Mouse (Mus musculus) gastrocnemius, adult 8-10 months (tissue): ENCODE data around the gene Majin. TPM values are rescaled to one million over a fixed set of nuclear protein-coding genes. Genes with fewer than 3 reads are reported as not detected.

Source experiments
- DNase-seq, 2 experiments: peaks; one replicate each; pipeline ENCODE4 v3.0.0; 2022; ENCODE audit warnings: low spot score in 2 of 2
- microRNA-seq: library from miRNA; unstranded; fragments of <30 nt; microRNA quantifications from one replicate; pipeline ENCODE4 v1.2.0, GENCODE M21; 2022
- total RNA-seq, 4 experiments: library from RNA; stranded (reverse); gene quantifications; 2 replicates each; pipeline ENCODE4 v1.2.4; 2022

The Majin gene
- total RNA-seq, 4 experiments from 2014 or later = not detected

- DNase-seq = peak; percentile 48 to 60
Measured at GRCm38 (mm10) chr19:6262222-6262621, 78.0 kb downstream of the Majin start.

- no peak for DNase-seq
Measured at GRCm38 (mm10) chr19:6262839-6263433, 78.7 kb downstream of the Majin start.

GRCm38 (mm10) chr19:6264200-6264599 lies 80.0 kb downstream of the Majin start:
- no peak for DNase-seq

GRCm38 (mm10) chr19:6264945-6265344 lies 80.8 kb downstream of the Majin start:
- no peak for DNase-seq

GRCm38 (mm10) chr19:6265727-6266182 lies 81.6 kb downstream of the Majin start:
- no peak for DNase-seq

GRCm38 (mm10) chr19:6267306-6268169 lies 83.3 kb downstream of the Majin start:
- no peak for DNase-seq

- peak; percentile 84 to 86 for DNase-seq
Measured at GRCm38 (mm10) chr19:6268170-6268528, 84.0 kb downstream of the Majin start.

GRCm38 (mm10) chr19:6268670-6269132 lies 84.5 kb downstream of the Majin start:
- DNase-seq = no peak

- DNase-seq = no peak
Measured at GRCm38 (mm10) chr19:6269798-6270475, 85.7 kb downstream of the Majin start.

GRCm38 (mm10) chr19:6270661-6271060 lies 86.5 kb downstream of the Majin start:
- no peak for DNase-seq

GRCm38 (mm10) chr19:6271206-6271605 lies 87.0 kb downstream of the Majin start:
- no peak for DNase-seq

GRCm38 (mm10) chr19:6272053-6272452 lies 87.9 kb downstream of the Majin start:
- no peak for DNase-seq

- no peak for DNase-seq
Measured at GRCm38 (mm10) chr19:6272738-6273137, 88.5 kb downstream of the Majin start.

GRCm38 (mm10) chr19:6273592-6273991 lies 89.4 kb downstream of the Majin start:
- DNase-seq = no peak

Small RNAs within 50 kb of the gene (microRNA-seq; reads per million reads assigned to microRNA genes)
- gene Mir192 (25.8 reads per million, percentile 26 among the genes with 10 or more reads in this experiment), gene Mir194-2 (16.6 reads per million, percentile 14 among the genes with 10 or more reads in this experiment)

Other genes with a start within 250 kb of the Majin start
- gene Pola2, start 220.2 kb upstream of the Majin start, total RNA-seq = 1 to 10 TPM; 4.5 to 9.4 (median 7.2) TPM
- gene Slc22a20, start 198.2 kb upstream of the Majin start, total RNA-seq = not detected
- gene Capn1, start 168.5 kb upstream of the Majin start, total RNA-seq = 100 to 1,000 TPM in 1 of 4 experiments, 10 to 100 TPM in 3; 85.0 to 113 (median 89.0) TPM
- gene Syvn1, start 137.8 kb upstream of the Majin start, total RNA-seq = 10 to 100 TPM; 14.5 to 19.6 (median 18.7) TPM
- 10 to 100 TPM; 21.2 to 23.0 (median 22.3) TPM for gene Mrpl49, start 126.6 kb upstream of the Majin start, total RNA-seq
- gene Fau, start 126.5 kb upstream of the Majin start, total RNA-seq = 100 to 1,000 TPM; 428 to 532 (median 479) TPM
- gene Znhit2, start 123.2 kb upstream of the Majin start, total RNA-seq = 10 to 100 TPM; 10.2 to 11.3 (median 11.0) TPM
- 1 to 10 TPM; 2.5 to 5.5 (median 4.0) TPM for gene Tm7sf2, start 116.0 kb upstream of the Majin start, total RNA-seq
- gene Vps51, start 107.2 kb upstream of the Majin start, total RNA-seq = 10 to 100 TPM; 17.0 to 23.5 (median 20.4) TPM
- gene Tmem262, start 104.4 kb upstream of the Majin start, total RNA-seq = not detected
- not detected for gene Gm28374, start 102.1 kb upstream of the Majin start, total RNA-seq
- 10 to 100 TPM; 11.0 to 15.0 (median 11.7) TPM for gene Zfpl1, start 99.4 kb upstream of the Majin start, total RNA-seq
- not detected for gene Cdca5, start 99.4 kb upstream of the Majin start, total RNA-seq
- gene AC131692.1, start 90.0 kb upstream of the Majin start, total RNA-seq = not detected
- gene Naaladl1, start 78.6 kb upstream of the Majin start, total RNA-seq = not detected
- gene Sac3d1, start 65.7 kb upstream of the Majin start, total RNA-seq = 10 to 100 TPM in 3 of 4 experiments, 1 to 10 TPM in 1; 8.8 to 11.4 (median 11.3) TPM
- 10 to 100 TPM in 2 of 4 experiments, 1 to 10 TPM in 2; 8.0 to 10.9 (median 9.7) TPM for gene Snx15, start 56.1 kb upstream of the Majin start, total RNA-seq
- gene Batf2, start 43.4 kb upstream of the Majin start, total RNA-seq = under 1 TPM; 0.24 to 0.44 (median 0.41) TPM
- gene Arl2, start 42.8 kb upstream of the Majin start, total RNA-seq = 10 to 100 TPM; 68.5 to 81.8 (median 69.9) TPM
- not detected for gene Gpha2, start 42.0 kb downstream of the Majin start, total RNA-seq
- gene Ppp2r5b, start 51.5 kb downstream of the Majin start, total RNA-seq = 10 to 100 TPM; 34.2 to 39.2 (median 36.4) TPM
- gene Atg2a, start 57.3 kb downstream of the Majin start, total RNA-seq = 10 to 100 TPM; 16.5 to 18.9 (median 18.6) TPM
- gene Ehd1, start 92.3 kb downstream of the Majin start, total RNA-seq = 10 to 100 TPM; 24.1 to 29.2 (median 26.5) TPM
- 10 to 100 TPM in 1 of 4 experiments, 1 to 10 TPM in 3; 7.6 to 11.5 (median 8.5) TPM for gene Cdc42bpg, start 122.1 kb downstream of the Majin start, total RNA-seq
- 1 to 10 TPM; 5.3 to 7.9 (median 6.3) TPM for gene Men1, start 150.6 kb downstream of the Majin start, total RNA-seq
- 10 to 100 TPM in 1 of 4 experiments, 1 to 10 TPM in 3; 6.9 to 10.7 (median 8.0) TPM for gene Map4k2, start 156.7 kb downstream of the Majin start, total RNA-seq
- gene Sf1, start 179.3 kb downstream of the Majin start, total RNA-seq = 10 to 100 TPM; 69.0 to 88.0 (median 73.8) TPM
- 1,000 to 10,000 TPM; 8,302 to 9,332 (median 8,668) TPM for gene Pygm, start 200.0 kb downstream of the Majin start, total RNA-seq
- gene Rasgrp2, start 215.0 kb downstream of the Majin start, total RNA-seq = 10 to 100 TPM in 2 of 4 experiments, 1 to 10 TPM in 2; 7.4 to 19.6 (median 11.1) TPM
- 1 to 10 TPM in 2 of 4 experiments, under 1 TPM in 2; 0.31 to 1.8 (median 1.0) TPM for gene Nrxn2, start 234.3 kb downstream of the Majin start, total RNA-seq